Mouse (Mus musculus): ENCODE data around the gene Psenen.

Gene Psenen

DNA sequence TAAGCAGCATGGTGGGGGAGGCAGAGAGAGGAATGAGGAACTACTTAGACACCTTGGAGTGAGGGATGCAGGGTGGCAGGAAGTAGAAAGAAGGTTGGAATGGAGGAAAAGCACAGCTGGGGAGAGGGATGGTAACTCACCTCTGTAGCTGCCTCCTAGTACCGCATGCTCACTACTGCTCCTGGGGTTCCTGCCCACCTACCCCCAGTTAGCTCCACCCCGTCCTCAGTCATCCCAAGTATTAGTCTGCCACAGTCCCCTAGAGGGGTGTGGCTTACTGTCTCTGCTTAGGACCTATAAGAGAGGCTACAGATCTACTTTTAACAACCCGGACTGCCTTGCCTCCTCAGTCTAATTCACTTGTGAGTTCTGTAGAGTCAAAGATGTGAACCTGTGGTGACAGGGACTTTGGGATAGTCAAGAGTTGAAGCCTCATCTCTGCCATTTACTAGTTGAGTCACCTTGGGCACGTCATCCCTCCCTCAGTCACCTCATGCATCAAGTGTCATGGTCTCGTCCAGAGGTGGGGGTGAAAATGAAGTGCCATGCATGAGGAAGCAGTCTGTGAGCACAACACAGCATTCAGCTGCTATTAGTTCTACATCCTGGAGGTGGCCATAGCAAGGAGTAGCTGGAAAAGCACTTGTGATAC lies 29.5 kb upstream of the Psenen start:
- no peaks in the 10 kb centered on the region for H3K9me3 ChIP-seq (ENCODE audit: low read length)
- peaks cover 12% of the 10 kb centered on the region; the same call in 1 of the 2 replicates for H3K36me3 ChIP-seq (ENCODE audit: insufficient read depth, low read length)
- no peak for TF ChIP-seq CTCF (conservative IDR thresholded peaks at IDR 0.05; ENCODE audit: low read length)
- no peak for TF ChIP-seq NANOG (IDR thresholded peaks at IDR 0.05; ENCODE audit: borderline replicate concordance, low read length)
- no peak for TF ChIP-seq POU5F1 (IDR thresholded peaks at IDR 0.05; ENCODE audit: borderline replicate concordance, low read length)
- H3K4me1 ChIP-seq (replicated peaks; ENCODE audit: low read depth, low read length), result peaks cover 66% of the 10 kb centered on the region
- H3K27me3 ChIP-seq (ENCODE audit: insufficient read depth, low read length), result no peaks in the 10 kb centered on the region
- H3K4me3 ChIP-seq (replicated peaks; ENCODE audit: low read length), result peak overlapping the region; percentile 37; the same call in 1 of the 2 replicates

DNA sequence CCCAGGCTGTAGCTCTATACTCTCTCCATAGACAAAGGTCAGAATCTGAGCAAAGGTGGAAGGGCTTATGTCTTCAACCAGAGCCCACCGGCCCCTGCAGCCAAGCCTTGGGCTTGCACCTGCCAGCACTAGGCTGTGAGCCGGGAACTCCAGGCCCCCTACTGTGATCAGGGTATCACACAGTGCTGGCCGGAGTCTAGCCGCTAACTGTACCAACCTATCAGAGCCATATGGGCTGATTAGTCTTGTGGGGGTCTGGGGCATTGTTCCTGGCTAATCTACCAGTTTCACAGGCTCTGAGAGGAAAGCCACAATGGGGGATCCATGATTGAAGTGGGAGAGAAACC lies 28.2 kb upstream of the Psenen start:
- Histone ChIP-seq H3K4me1 (replicated peaks; ENCODE audit: low read depth, low read length) (peaks cover 77% of the 10 kb centered on the region), H3K36me3 (ENCODE audit: insufficient read depth, low read length) (peaks cover 18% of the 10 kb centered on the region), H3K27me3 (ENCODE audit: insufficient read depth, low read length) (no peaks in the 10 kb centered on the region), H3K4me3 (replicated peaks; ENCODE audit: low read length) (peak overlapping the region; percentile 97; the same call in 1 of the 2 replicates), H3K9me3 (ENCODE audit: low read length) (no peaks in the 10 kb centered on the region)
- no peak for TF ChIP-seq NANOG (IDR thresholded peaks at IDR 0.05; ENCODE audit: borderline replicate concordance, low read length)
- TF ChIP-seq CTCF (conservative IDR thresholded peaks at IDR 0.05; ENCODE audit: low read length), result no peak
- TF ChIP-seq POU5F1 (IDR thresholded peaks at IDR 0.05; ENCODE audit: borderline replicate concordance, low read length), result no peak

DNA sequence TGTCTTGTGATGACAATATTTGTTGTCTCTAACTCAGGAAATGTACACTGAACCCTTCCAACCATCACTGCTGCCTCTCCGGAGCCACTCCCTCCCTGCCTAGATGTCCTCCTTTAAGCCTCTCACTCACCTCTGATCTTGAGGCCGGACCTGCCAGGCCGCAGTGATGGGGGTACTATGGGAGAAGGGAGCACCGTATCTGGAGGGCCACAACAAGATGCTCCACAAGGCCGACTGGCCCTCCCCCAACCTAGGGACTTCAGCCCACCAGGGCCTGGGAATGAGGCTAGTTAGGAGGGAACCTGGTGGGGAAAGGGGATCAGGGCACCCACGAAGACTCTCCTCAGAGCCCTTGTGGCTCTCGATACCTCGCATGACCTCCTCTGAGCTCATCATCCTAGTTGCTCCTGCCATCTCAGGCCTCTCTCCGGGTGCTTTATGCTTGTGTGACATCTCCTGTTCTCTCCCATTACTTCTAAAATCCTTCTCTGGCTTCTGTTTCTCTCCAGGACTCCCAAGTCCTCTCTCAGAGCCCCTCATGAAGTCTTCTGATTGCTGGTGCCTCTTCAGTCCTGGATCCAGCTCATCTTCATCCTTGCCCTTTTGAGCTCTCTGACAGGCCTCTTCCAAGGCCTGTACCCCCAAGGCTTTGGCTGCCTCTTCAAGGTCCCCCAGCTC lies 27.6 kb upstream of the Psenen start:
- Histone ChIP-seq H3K9me3 (ENCODE audit: low read length) (no peaks in the 10 kb centered on the region), H3K4me1 (replicated peaks; ENCODE audit: low read depth, low read length) (peaks cover 82% of the 10 kb centered on the region), H3K27me3 (ENCODE audit: insufficient read depth, low read length) (no peaks in the 10 kb centered on the region), H3K36me3 (ENCODE audit: insufficient read depth, low read length) (peaks cover 23% of the 10 kb centered on the region), H3K4me3 (replicated peaks; ENCODE audit: low read length) (peak overlapping the region; percentile 97)
- TF ChIP-seq POU5F1 (IDR thresholded peaks at IDR 0.05; ENCODE audit: borderline replicate concordance, low read length) (no peak), CTCF (conservative IDR thresholded peaks at IDR 0.05; ENCODE audit: low read length) (no peak)

DNA sequence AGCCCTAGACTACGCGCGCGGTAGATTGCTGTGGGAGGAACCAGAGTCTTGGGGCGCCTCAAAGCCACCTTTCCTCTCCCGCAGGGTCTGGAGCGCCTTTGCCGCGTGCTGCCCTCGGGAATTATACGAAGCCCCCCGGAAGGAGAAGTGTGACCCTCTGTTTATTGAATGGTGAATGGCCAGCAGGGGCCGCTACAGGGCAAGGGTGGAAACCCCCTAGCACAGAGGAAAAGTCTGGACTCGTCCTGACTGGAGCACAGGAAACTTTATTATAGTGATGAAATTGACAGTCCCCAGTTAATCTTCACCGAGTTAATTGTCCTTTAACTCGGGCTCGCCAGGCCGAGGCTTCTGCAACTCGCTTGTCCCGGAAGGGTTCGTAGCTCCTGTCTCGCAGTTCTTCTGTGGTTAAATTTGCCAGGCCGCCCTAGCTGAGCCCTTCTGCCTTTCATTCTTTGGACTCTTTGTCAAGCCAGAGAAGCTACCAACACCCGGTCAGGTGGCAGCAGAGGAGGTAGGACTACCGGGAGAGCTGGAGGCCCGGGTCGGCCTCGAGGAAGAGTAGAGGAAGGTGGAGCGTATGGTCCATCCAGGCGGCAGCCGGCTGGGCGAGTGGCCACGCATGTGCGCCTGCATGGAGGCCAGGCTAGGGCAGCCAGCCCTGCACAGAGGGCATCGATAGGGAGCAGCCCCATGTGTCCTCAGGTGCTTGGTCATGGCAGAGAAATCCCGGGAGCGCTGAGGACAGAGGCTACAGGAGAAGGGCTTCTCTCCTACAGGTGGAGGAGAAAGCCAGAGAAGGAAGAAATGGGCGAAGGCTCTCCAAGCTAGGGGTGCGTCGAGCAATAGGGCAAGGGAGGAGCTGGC lies 26.2 kb upstream of the Psenen start:
- H3K4me3 ChIP-seq (replicated peaks; ENCODE audit: low read length), result peak overlapping the region; percentile 97
- no peaks in the 10 kb centered on the region for H3K27me3 ChIP-seq (ENCODE audit: insufficient read depth, low read length)
- peaks cover 37% of the 10 kb centered on the region for H3K36me3 ChIP-seq (ENCODE audit: insufficient read depth, low read length)
- TF ChIP-seq NANOG (IDR thresholded peaks at IDR 0.05; ENCODE audit: borderline replicate concordance, low read length) (no peak), CTCF (conservative IDR thresholded peaks at IDR 0.05; ENCODE audit: low read length) (peak; percentile 80)
- peaks cover 84% of the 10 kb centered on the region for H3K4me1 ChIP-seq (replicated peaks; ENCODE audit: low read depth, low read length)
- H3K9me3 ChIP-seq (ENCODE audit: low read length), result no peaks in the 10 kb centered on the region

DNA sequence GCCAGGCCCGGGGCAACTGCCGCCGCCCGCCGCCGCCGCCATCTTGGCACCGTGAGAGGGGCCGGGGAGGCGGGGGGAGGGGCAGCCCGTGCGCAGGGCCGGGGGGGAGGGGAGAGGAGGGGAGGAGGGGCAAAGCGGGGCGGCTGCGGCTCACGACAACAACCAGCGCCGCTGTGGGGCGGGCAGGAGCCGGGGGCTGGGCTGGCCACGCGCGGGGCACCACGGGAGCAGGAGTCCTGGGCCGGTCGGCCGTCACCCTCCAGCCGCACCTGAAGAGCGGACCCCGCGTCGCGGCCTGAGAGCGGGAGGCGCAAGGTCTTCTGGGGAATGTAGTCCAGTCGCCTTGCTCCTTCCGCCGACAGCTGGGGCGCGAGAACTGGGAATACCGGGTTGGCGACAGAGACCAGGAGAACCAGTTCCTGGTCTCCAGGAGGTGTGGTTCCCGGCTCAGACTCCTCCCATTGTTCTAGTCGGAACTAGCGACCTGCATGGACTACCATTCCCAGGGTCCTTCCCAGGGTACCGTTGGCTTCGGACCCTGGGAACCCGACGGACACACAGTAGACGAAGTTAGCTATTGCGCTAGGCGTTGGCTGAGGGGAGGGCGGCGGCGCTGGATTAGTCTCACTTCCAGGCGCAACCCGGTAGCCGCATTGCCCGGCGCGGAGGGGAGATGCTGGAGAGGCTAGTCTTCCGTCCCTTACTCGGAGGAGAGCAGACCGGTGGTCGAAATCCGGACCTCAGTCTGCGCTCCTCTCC lies 25.4 kb upstream of the Psenen start, which contains the start of gene Kmt2b:
Gene Kmt2b (minus strand): TSS at position 51 of the 759 bp plus-strand sequence.
- H3K36me3 ChIP-seq (ENCODE audit: insufficient read depth, low read length), result peaks cover 45% of the 10 kb centered on the region
- TF ChIP-seq CTCF (conservative IDR thresholded peaks at IDR 0.05; ENCODE audit: low read length) (no peak), NANOG (IDR thresholded peaks at IDR 0.05; ENCODE audit: borderline replicate concordance, low read length) (no peak), POU5F1 (IDR thresholded peaks at IDR 0.05; ENCODE audit: borderline replicate concordance, low read length) (no peak)
- peaks cover 84% of the 10 kb centered on the region for H3K4me1 ChIP-seq (replicated peaks; ENCODE audit: low read depth, low read length)
- H3K4me3 ChIP-seq (replicated peaks; ENCODE audit: low read length), result peak within 1 kb of the TSS; percentile 97
- H3K27me3 ChIP-seq (ENCODE audit: insufficient read depth, low read length), result no peaks in the 10 kb centered on the region
- H3K9me3 ChIP-seq (ENCODE audit: low read length), result no peaks in the 10 kb centered on the region

DNA sequence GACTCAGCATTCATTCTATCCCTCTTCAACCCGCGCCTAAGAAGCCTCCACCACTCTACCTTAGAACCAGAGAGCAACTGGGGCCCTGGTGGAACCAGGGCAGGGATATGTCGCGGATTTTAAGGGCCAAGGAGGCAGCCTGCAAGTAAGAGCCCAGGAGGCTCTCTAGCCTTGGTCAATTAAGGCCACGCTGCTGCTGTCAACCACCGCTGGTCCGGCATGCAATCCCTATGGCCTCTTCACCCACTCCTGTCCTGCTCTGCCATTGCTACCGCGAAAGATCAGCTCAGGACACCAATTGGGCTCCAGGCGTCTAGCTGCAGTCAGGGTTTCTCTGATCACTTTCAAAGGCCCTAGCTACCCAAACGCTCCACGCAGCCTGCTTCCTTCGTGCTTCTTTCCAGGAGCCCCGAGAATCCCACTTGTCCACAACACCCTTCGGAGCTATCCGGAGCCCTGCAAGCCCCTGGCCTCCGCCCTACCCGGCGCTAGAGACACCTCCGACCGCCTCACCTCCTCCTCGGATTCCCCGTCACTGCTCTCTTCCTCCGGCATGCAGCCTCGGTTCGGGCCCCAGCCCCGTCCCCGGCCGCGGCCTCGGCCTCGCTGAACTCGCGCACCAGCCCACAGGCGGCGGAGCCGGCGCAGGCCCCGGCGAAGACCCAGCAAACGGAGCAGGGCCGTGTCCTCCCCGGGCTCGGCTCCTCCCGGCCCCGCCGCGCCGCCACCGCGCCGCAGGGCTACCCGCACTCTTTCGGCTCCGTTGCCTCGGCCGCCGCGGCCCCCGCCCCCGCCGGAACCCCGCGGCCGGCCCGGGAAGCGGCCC lies 24.6 kb upstream of the Psenen start:
- no peaks in the 10 kb centered on the region for H3K9me3 ChIP-seq (ENCODE audit: low read length)
- H3K4me3 ChIP-seq (replicated peaks; ENCODE audit: low read length), result peak overlapping the region; percentile 97
- H3K4me1 ChIP-seq (replicated peaks; ENCODE audit: low read depth, low read length), result peaks cover 82% of the 10 kb centered on the region
- no peaks in the 10 kb centered on the region for H3K27me3 ChIP-seq (ENCODE audit: insufficient read depth, low read length)
- TF ChIP-seq NANOG (IDR thresholded peaks at IDR 0.05; ENCODE audit: borderline replicate concordance, low read length), result no peak
- TF ChIP-seq POU5F1 (IDR thresholded peaks at IDR 0.05; ENCODE audit: borderline replicate concordance, low read length), result no peak
- H3K36me3 ChIP-seq (ENCODE audit: insufficient read depth, low read length), result peaks cover 53% of the 10 kb centered on the region

DNA sequence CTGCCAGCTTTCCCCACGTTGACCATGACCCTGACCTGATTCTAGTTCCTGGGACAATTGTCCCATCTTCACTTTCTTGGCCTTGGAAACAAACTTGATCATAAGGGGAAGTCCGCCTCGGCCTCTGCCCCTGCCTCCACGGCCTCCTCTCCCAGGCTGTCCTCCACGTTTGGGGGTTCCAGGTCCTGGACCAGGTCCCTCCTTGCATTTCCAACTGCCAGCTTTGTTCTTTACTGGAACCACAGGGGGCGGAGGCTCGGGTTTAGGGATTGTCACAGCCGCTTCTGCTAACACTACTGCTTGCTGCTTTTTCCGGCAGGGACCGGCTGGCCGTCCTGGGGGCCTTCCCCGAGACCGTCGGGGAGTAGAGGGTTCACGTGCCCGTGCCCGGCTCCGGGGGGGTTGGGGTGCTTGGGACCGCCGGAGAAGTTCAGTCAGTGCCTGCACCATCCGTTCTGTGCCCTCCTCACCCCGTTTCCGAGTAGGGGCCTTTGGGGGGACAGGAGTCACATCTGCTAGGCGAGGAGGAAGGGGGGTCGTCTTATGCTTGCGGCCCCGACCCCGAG lies 23.1 kb upstream of the Psenen start:
- H3K36me3 ChIP-seq (ENCODE audit: insufficient read depth, low read length), result peaks cover 68% of the 10 kb centered on the region
- H3K4me3 ChIP-seq (replicated peaks; ENCODE audit: low read length), result peak overlapping the region; percentile 97
- TF ChIP-seq POU5F1 (IDR thresholded peaks at IDR 0.05; ENCODE audit: borderline replicate concordance, low read length) (no peak), CTCF (conservative IDR thresholded peaks at IDR 0.05; ENCODE audit: low read length) (no peak), NANOG (IDR thresholded peaks at IDR 0.05; ENCODE audit: borderline replicate concordance, low read length) (no peak)
- H3K4me1 ChIP-seq (replicated peaks; ENCODE audit: low read depth, low read length), result peaks cover 74% of the 10 kb centered on the region
- H3K9me3 ChIP-seq (ENCODE audit: low read length), result no peaks in the 10 kb centered on the region
- no peaks in the 10 kb centered on the region for H3K27me3 ChIP-seq (ENCODE audit: insufficient read depth, low read length)
